Mouse (Mus musculus): ENCODE measurements at regions not wholly inside any gene's neighbourhood (a gene's known extent, or its start where the extent isn't known, plus 50 kb on each side); places are given as distances from the start of the nearest gene placed in this dataset.
A peak's percentile ranks its signal among the peaks of the same experiment; 100 is the strongest.

GRCm38 (mm10) chr12:71618466-71618865 lies 212.4 kb upstream of the Daam1 start:
- intact Hi-C loops (cut with DNase I) = no loop called here
- no peak for DNase-seq

- intact Hi-C loops (cut with DNase I) = no loop called here
- no peak for DNase-seq
Measured at GRCm38 (mm10) chr12:71618956-71619355, 211.9 kb upstream of the Daam1 start.

- intact Hi-C loops (cut with DNase I) = no loop called here
- no peak for DNase-seq
Measured at GRCm38 (mm10) chr12:71619561-71619960, 211.3 kb upstream of the Daam1 start.

GRCm38 (mm10) chr12:71621542-71621941 lies 209.3 kb upstream of the Daam1 start:
- no peak for DNase-seq
- intact Hi-C loops (cut with DNase I) = no loop called here

GRCm38 (mm10) chr12:71622761-71623160 lies 208.1 kb upstream of the Daam1 start:
- DNase-seq = no peak

GRCm38 (mm10) chr12:71623271-71623670 lies 207.6 kb upstream of the Daam1 start:
- intact Hi-C loops (cut with DNase I) = no loop called here

More at GRCm38 (mm10) chr12:71622761-71623160, 208.1 kb upstream of the Daam1 start:
- intact Hi-C loops (cut with DNase I) = no loop called here

GRCm38 (mm10) chr12:71624076-71624475 lies 206.8 kb upstream of the Daam1 start:
- peak; percentile 25 for DNase-seq
- intact Hi-C loops (cut with DNase I) = no loop called here

More at GRCm38 (mm10) chr12:71623271-71623670, 207.6 kb upstream of the Daam1 start:
- DNase-seq = no peak

- no peak for DNase-seq
- intact Hi-C loops (cut with DNase I) = no loop called here
Measured at GRCm38 (mm10) chr12:71624676-71625075, 206.2 kb upstream of the Daam1 start.

- intact Hi-C loops (cut with DNase I) = no loop called here
- DNase-seq = no peak
Measured at GRCm38 (mm10) chr12:71625115-71625514, 205.8 kb upstream of the Daam1 start.

GRCm38 (mm10) chr12:71626801-71627200 lies 204.1 kb upstream of the Daam1 start:
- intact Hi-C loops (cut with DNase I) = no loop called here

GRCm38 (mm10) chr12:71627421-71628339 lies 203.2 kb upstream of the Daam1 start:
- DNase-seq = no peak
- intact Hi-C loops (cut with DNase I) = no loop called here

More at GRCm38 (mm10) chr12:71626801-71627200, 204.1 kb upstream of the Daam1 start:
- DNase-seq = no peak

GRCm38 (mm10) chr12:71628340-71628738 lies 202.5 kb upstream of the Daam1 start:
- intact Hi-C loops (cut with DNase I) = no loop called here
- DNase-seq = no peak

- no peak for DNase-seq
- intact Hi-C loops (cut with DNase I) = no loop called here
Measured at GRCm38 (mm10) chr12:71628796-71629195, 202.1 kb upstream of the Daam1 start.

- intact Hi-C loops (cut with DNase I) = no loop called here
- no peak for DNase-seq
Measured at GRCm38 (mm10) chr12:71630386-71630785, 200.5 kb upstream of the Daam1 start.

- intact Hi-C loops (cut with DNase I) = no loop called here
- DNase-seq = no peak
Measured at GRCm38 (mm10) chr12:71636300-71636699, 194.6 kb upstream of the Daam1 start.

- DNase-seq = no peak
- intact Hi-C loops (cut with DNase I) = no loop called here
Measured at GRCm38 (mm10) chr12:71637248-71637647, 193.6 kb upstream of the Daam1 start.

- intact Hi-C loops (cut with DNase I) = no loop called here
- DNase-seq = no peak
Measured at GRCm38 (mm10) chr12:71638246-71638645, 192.6 kb upstream of the Daam1 start.

- intact Hi-C loops (cut with DNase I) = no loop called here
- DNase-seq = peak; percentile 17
Measured at GRCm38 (mm10) chr12:71640058-71640501, 190.8 kb upstream of the Daam1 start.

GRCm38 (mm10) chr12:71641486-71641885 lies 189.4 kb upstream of the Daam1 start:
- DNase-seq = no peak
- intact Hi-C loops (cut with DNase I) = no loop called here

GRCm38 (mm10) chr12:71642797-71643337 lies 188.0 kb upstream of the Daam1 start:
- intact Hi-C loops (cut with DNase I) = no loop called here

GRCm38 (mm10) chr12:71651251-71651650 lies 179.6 kb upstream of the Daam1 start:
- no peak for DNase-seq
- intact Hi-C loops (cut with DNase I) = no loop called here

More at GRCm38 (mm10) chr12:71642797-71643337, 188.0 kb upstream of the Daam1 start:
- DNase-seq = no peak

Measured in left cerebral cortex, postnatal 4 days (tissue).